Mouse (Mus musculus): ENCODE data around the gene Vps39.

The Vps39 gene

DNA sequence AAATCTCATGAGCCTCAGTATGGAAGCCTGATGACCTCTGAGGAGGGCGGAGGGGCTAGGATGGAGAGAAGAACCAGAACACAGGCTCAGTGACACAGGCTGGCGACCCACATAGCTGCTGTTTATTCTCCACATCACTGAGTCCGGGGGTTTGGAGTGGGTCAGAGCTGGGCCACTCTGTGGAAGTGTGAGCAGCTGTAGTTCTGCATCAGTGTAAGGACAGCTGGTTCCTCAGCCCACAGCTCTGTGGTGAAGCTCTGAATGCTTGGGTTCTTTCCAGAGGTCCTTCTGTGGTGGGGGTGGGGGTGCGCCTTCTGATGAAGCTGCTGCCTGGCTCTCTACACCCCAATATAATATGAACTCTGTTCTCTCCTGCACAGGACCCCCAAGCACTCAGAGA, 53.1 kb downstream of the Vps39 start:
- DNase-seq (ENCODE audit: low read depth, low spot score) = no peak

DNA sequence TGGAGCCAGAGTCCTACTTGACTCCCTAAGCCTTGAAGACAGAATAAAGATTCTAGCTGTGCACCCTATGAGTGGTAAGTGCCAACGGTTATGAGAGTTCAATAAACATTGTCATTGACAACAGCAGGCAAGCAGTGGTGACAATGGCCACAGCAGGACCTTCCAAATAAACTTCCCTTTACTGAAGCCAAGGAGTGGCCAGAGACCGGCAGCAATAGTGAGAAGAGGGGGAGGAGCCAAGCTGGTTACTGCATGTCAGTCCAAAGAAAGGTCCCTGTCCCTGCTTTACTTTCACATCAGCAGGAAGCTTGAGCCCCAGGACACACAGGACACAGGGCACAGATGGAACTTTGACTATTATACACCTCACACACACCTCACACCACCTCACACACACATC, 56.8 kb downstream of the Vps39 start:
- no peak for DNase-seq (ENCODE audit: low read depth, low spot score)

DNA sequence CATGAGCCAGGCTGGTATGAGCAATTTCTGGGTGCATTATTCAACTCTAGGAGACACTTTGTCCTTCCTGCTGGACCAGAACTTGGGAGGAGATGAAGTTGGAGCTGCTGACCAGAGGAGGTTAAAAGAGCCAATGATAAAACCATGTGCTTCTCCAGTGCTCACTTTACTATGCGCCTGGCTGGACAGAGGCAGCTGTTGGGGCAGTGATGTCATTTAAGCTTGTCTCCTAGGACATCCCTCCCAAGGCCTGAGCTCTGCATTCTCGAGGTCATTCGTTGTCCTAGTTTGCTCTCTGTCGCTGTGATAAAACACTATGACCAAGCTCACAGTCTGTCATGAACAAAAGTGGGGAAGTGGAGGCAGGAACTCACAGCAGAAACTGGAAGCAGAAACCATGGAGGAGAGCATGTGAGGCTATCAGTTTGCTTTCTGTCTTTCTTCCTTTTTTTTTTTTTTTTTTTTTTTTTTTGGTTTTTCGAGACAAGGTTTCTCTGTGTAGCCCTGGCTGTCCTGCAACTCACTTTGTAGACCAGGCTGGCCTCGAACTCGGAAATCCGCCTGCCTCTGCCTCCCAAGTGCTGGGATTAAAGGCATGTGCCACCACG, 61.4 kb downstream of the Vps39 start:
- no peak for DNase-seq (ENCODE audit: low read depth, low spot score)

DNA sequence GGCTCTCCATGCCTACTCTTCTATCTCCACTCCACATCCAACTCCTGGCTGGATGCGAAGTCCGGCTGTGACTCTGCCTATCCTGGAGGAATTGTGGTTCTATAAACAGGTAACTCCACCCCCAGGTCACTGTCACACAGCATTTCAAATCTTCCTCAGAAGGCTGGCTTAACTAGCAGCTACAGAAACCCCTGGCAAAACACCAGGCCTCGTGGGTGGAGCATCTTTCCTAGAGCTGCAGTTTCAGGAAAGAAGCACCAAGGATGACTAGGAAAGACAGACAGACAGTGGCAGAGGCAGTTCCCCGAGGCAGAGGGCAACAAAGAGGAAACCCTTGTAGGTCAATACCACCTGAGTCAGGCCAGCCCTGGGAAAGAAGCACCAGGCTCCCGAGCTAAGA, 63.9 kb downstream of the Vps39 start, which contains the start of gene Pla2g4d:
TSS of gene Pla2g4d (minus strand) at position 203 of the 400 bp plus-strand sequence.
- no peak for DNase-seq (ENCODE audit: low read depth, low spot score)

DNA sequence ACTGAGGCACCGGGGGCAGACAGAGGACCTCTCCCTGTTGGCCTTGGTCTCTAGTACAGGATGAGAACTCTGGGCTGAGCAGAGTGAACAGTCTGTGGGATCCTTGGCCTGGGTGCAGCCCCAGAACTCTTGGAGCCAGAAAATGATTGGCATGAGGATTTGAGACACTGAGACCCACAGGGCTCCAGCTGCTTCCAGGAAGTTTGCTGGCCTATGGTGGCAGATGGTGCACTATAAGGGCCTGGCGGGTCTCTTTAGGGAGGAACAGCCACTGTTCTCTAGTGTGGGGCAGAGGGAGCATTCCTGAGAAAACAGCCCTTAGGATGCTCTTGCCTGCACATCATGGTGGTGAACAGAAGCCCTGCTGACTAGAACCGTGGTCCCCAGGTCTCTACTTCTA, 64.5 kb downstream of the Vps39 start:
- no peak for DNase-seq (ENCODE audit: low read depth, low spot score)

DNA sequence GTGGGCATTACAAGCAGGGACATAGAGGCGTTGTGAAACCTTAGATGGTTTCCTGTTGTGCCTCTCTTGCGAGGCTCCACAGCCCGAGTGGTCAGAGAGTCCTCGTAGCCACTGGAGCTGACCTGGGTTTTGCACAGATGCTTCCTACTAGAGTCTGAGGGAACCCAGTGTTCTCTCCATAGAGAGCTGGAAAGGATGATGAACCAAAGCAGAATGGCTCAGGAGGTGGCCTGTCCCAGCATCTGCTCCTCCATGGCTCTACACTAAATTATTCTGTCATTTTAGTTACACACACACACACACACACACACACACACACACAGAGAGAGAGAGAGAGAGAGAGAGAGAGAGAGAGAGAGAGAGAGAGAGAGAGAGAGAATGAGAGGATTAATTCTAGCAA, 67.3 kb downstream of the Vps39 start:
- DNase-seq (ENCODE audit: low read depth, low spot score) = no peak

DNA sequence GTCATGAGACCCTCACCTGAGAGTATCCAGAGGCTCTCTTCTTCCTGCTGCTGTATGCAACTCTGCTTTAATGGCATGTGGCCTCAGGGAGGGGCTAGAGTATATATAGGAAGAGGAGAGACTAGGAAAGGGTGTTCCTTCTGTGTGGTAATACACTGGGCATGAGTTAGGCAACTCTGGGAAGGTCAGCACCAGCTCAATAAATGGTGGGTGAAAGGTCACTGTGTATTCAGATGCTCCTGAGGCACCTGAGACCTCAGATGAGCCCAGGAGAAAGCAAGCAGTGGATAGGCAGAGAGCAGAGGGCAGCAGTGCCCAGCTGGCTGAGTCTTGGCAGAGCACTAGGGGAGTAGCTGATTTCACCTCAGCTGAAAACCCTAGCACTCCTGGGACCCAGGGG, 68.2 kb downstream of the Vps39 start:
- DNase-seq (ENCODE audit: low read depth, low spot score) = no peak

DNA sequence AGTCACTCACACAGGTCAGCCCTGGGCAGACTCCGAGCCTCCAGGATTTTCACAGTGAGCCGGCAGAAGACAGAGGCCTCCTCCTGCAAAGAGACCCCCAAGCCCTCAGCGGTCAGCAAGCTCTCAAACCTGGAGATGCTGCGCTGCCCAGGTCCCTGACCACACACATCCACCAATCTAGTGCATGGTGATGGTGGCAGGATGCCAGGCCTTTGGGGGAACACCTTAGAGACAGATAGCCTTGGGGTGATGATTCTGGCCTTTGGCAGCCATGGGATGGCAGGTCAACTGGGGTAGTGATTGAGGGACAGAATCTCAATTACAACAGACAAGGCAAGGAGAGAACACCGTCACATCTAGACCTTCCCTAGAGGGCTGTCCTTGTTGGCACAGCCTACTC, 68.8 kb downstream of the Vps39 start:
- no peak for DNase-seq (ENCODE audit: low read depth, low spot score)

DNA sequence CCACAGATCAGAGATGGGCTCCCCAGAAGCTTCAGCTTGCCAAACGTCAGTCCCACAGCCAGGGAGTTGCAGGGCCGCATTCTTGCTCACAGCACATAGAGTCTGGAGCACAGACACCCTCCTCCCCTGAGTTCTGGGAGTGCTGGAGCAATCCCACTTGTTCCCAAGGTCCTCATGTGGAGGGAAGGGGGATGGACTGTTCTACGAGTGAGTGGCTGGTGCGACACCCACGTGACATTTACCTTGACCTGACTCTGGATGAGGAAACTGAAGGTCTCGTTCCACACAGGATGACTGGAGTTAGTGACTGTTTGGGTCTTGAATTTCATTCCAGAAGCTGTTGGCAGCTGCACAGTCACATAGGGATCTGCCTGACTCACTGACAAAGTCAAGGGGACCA, 69.4 kb downstream of the Vps39 start:
- no peak for DNase-seq (ENCODE audit: low read depth, low spot score)

DNA sequence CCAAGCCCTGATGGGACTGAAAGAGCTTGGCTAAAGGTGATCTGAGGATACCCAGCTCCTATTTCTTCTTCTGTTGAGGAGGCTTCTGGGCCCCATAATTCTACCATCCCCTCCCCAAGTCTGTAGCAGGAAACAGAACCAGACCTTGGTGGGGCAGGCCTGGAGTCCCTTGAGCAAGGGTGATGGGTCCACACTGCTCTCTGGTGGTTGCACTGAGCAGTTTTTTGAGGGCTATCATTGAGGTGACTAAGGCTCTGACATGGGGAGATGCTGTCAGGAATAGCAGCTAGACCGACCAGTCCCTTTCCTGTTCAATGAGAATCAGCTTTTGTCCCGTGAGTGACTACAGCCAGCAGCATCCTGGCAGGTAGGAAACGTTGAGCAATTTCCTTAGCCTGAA, 71.7 kb downstream of the Vps39 start:
- DNase-seq (ENCODE audit: low read depth, low spot score) = no peak

DNA sequence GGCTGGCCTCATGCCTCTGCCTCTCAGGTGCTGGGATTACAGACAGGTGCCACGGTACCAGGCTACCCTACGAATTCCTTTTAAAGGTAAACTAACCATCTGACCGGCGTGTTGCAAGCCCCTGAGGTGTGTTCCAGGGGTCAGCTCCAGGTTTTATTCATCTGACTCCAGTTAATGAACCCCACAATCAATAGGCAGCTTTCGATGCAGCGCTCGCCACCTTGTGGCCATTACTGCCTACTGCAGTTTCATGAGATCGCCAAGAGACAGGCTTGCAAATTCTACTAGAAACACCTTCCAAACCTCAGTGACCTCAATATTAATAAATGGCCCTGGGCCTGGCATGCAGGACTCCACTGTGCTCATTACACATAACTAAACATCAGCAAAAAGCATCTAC, 73.0 kb downstream of the Vps39 start:
- peak; percentile 62 for DNase-seq (ENCODE audit: low read depth, low spot score)

DNA sequence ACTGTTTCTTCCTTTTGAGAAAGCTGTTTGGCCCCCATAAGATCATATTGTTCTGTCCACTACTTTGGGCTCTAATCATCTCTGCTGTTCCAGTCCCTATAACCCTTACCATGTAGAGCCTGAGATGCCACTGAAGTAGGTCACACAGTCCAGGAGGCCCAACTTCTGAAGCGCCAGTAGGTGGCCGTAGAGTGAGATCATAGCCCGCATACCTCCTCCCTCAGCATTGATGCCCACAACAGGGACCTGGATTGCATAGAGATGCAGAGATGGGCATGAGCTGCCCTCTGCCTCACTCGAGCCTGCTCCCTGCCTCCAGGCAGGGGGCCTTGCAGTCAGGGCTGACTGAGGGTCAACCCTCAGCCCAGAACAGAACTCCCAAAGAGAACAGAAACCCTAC, 76.0 kb downstream of the Vps39 start:
- DNase-seq (ENCODE audit: low read depth, low spot score) = no peak

DNA sequence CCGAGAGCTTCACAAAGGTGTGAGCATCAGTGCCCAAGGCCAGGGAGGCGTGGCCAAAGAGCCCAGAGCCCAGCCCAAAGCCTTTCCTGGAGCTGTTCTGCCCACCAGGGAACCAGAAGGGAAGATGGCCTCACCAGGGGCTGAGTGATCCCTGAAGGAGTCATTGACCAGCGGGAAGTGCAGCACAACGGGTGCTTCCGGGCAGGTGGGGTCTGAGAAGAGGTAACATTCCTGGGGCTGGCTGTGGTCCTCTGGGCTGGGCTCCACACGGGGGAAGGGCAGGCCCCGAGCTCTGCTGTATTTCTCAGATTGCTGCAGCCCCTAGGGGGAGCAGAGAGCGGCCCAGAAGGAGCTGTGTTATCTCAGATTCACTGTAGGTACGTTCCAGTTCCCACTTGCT, 84.3 kb downstream of the Vps39 start:
- DNase-seq (ENCODE audit: low read depth, low spot score) = peak; percentile 50

Measured in forelimb bud, embryonic 11.5 days (tissue).